Mouse (Mus musculus) heart, adult 2 months (tissue): ENCODE data around the gene Cd276. TPM values are rescaled to one million over a fixed set of nuclear protein-coding genes. Genes with fewer than 3 reads are reported as not detected.

Experiments used
- DNase-seq, 2 experiments: peaks; one replicate each; pipeline ENCODE4 v3.0.0; 2021
- H3K27ac ChIP-seq: fragments of 200-600 bp; 2 replicates; pipeline ENCODE4 v1.8.1; 2022
- H3K27me3 ChIP-seq: fragments of 200-500 bp; 2 replicates; pipeline ENCODE4 v1.6.1; 2012; ENCODE audit warnings: mild to moderate bottlenecking, low read length, inconsistent platforms, mixed read lengths; ENCODE audit not compliant: control insufficient read depth, insufficient read depth
- H3K36me3 ChIP-seq: fragments of 200-500 bp; 2 replicates; pipeline ENCODE4 v1.6.1; 2012; ENCODE audit warnings: low read length, inconsistent platforms; ENCODE audit not compliant: control insufficient read depth, insufficient read depth
- H3K4me1 ChIP-seq: fragments of 200-500 bp; 2 replicates; pipeline ENCODE4 v1.6.1; 2011; ENCODE audit warnings: low read length; ENCODE audit not compliant: control insufficient read depth, insufficient read depth
- H3K4me3 ChIP-seq: fragments of 200-600 bp; 2 replicates; pipeline ENCODE4 v1.8.1; 2022
- H3K79me2 ChIP-seq: fragments of 200-500 bp; replicated peaks from 2 replicates; pipeline ENCODE4 v1.6.1; 2012; ENCODE audit warnings: mild to moderate bottlenecking, inconsistent platforms, low read length, moderate library complexity, mixed read lengths; ENCODE audit not compliant: control insufficient read depth, insufficient read depth
- H3K9ac ChIP-seq: fragments of 200-500 bp; 2 replicates; pipeline ENCODE4 v1.6.1; 2012; ENCODE audit warnings: low read depth, mild to moderate bottlenecking, control low read depth, inconsistent platforms, low read length, mixed read lengths
- CTCF ChIP-seq: fragments of 200-600 bp; IDR thresholded peaks from 2 replicates; pipeline ENCODE4 v1.8.1; 2022; ENCODE audit warnings: antibody characterized with exemption, mild to moderate bottlenecking, moderate library complexity
- EP300 ChIP-seq: fragments of 200-500 bp; IDR thresholded peaks from 2 replicates; pipeline ENCODE4 v1.6.1; 2011; ENCODE audit warnings: low read depth, low read length, control low read depth; ENCODE audit not compliant: insufficient read depth
- POLR2A ChIP-seq: fragments of 200-500 bp; IDR thresholded peaks from 2 replicates; pipeline ENCODE4 v1.6.1; 2011; ENCODE audit warnings: mild to moderate bottlenecking, low read depth, low read length, control low read depth; ENCODE audit not compliant: insufficient read depth
- WGBS: fragments of 180-500 bp; shearing (Covaris S2); methylation state at CpG from one replicate; pipeline ENCODE4 v1.1.7; 2018; 5-methylcytosine and 5-hydroxymethylcytosine counted together
- intact Hi-C: fragments of 180-260 bp; cut with DNase I; formaldehyde crosslinking; loops from one replicate; pipeline ENCODE4 v1.15.1; 2025
- polyA plus RNA-seq: library from polyadenylated mRNA; depleted of rRNA; stranded (reverse); fragments of >200 nt; gene quantifications from 2 replicates; pipeline ENCODE4 v1.2.3, GENCODE M21; 2012
- total RNA-seq, 2 experiments: library from RNA; stranded (reverse); gene quantifications; 2 replicates each; pipeline ENCODE4 v1.2.3; 2021

Gene Cd276
- total and polyA plus RNA-seq, 3 experiments = 7.1 to 10.0 (median 8.5) TPM

DNA sequence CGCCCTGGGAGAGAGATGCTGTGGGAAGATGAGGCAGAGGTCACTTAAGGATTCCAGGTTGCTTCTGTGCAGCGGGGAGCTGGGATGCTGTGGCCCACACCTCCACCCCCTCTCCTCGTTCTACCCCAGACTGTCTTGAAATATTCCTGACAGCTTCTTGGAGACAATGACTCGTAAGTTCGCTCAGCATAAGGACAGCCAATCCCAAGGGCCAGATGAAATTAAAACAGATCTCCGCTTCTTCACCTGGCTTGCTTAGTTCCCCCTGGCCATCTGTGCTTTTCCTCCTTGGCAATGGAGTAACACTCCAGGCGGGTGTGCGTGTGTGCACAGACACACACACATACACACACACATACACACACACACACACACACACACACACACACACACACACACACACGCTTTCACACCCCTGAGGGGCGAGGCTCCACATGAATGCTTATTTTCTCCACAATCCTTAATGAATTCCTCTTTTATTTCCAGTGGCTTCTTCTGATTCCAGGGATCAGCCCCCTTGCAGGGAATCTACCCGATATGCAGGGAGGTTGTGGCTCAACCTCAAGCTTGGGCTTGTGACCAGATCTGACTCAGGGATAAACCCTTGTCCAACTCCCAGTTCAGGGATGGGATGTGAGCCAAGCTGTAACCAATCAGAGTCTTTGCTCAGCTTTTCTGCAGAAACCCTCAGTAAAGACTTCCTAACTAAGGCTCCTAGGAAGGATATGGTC, 8.4 kb downstream of the Cd276 start:
- 74% methylated on average over 11 of the region's 11 CpGs for WGBS
- H3K4me3 ChIP-seq = no peak overlapping the region
- H3K79me2 ChIP-seq = no peaks in the 10 kb centered on the region
- H3K9ac ChIP-seq = no peak overlapping the region
- TF ChIP-seq POLR2A = no peak
- no peak for TF ChIP-seq CTCF
- no peak for TF ChIP-seq EP300
- no peak overlapping the region for H3K27ac ChIP-seq
- H3K27me3 ChIP-seq = no peaks in the 10 kb centered on the region
- intact Hi-C loops = no loop called here
- no peaks in the 10 kb centered on the region for H3K36me3 ChIP-seq
- peak in 1 of 2 experiments; percentile 32 for DNase-seq
- peaks cover 4% of the 10 kb centered on the region for H3K4me1 ChIP-seq

DNA sequence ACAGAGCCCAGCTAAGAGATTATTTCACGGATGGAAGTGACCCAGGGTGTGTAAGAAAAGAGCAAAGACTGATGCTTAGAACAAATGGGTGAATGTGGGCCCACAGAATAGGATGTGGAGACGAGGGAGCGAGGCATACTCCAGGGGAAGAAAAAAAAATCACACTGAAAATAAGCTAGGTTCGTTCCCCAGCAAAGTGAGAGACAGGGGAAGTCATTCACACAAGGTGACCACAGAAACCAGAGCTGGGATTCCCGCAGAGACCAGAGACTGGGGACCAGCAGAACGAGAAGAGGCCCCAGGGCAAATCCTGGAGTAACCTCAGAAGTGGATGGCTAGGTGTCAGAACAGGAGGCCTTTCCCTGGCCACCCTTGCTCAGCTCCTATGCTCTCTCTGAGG, 9.8 kb downstream of the Cd276 start:
- no peak overlapping the region for H3K9ac ChIP-seq
- peak overlapping the region; percentile 55 for H3K27ac ChIP-seq
- H3K4me1 ChIP-seq = peaks cover 6% of the 10 kb centered on the region
- no peak for DNase-seq
- no peaks in the 10 kb centered on the region for H3K79me2 ChIP-seq
- WGBS = 71% methylated on average over 6 of the region's 6 CpGs
- intact Hi-C loops = no loop called here
- TF ChIP-seq POLR2A (no peak), CTCF (no peak), EP300 (no peak)
- no peaks in the 10 kb centered on the region for H3K27me3 ChIP-seq
- H3K36me3 ChIP-seq = no peaks in the 10 kb centered on the region
- no peak overlapping the region for H3K4me3 ChIP-seq

DNA sequence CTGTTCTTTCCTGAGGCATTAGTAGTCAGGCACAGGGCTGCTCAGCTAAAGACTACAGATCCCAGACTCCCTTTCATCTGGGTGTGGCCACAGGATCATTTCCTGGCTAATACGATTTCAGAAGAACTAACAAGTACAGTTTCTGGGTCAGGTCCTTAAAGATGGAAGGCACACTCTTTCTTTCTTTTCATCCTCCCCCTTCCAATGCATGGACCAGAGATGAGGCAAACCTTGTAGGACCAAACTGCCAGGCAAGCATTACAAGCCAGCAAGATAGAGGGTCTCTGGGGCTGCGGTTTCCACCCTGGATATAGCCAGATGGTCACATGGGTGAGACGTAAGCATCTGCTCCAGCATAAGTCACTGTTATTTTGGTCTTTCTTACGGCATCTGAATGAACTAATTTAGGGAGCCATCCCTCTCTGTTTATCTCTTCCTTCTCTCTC, 10.3 kb downstream of the Cd276 start:
- peaks cover 6% of the 10 kb centered on the region for H3K4me1 ChIP-seq
- no peaks in the 10 kb centered on the region for H3K27me3 ChIP-seq
- DNase-seq = peak; percentile 38 to 39
- intact Hi-C loops = loop anchor here (5.0 kb wide), 1 partner anchor 327 kb away; no protein-coding TSS in a partner anchor
- no peaks in the 10 kb centered on the region for H3K36me3 ChIP-seq
- H3K4me3 ChIP-seq = peak overlapping the region; percentile 27
- H3K27ac ChIP-seq = peak overlapping the region; percentile 55
- TF ChIP-seq POLR2A = peak; percentile 58; the same call in 1 of the 2 replicates
- no peak for TF ChIP-seq CTCF
- 39% methylated on average over 4 of the region's 4 CpGs for WGBS
- H3K79me2 ChIP-seq = no peaks in the 10 kb centered on the region
- H3K9ac ChIP-seq = peak overlapping the region; percentile 39; the same call in 1 of the 2 replicates

DNA sequence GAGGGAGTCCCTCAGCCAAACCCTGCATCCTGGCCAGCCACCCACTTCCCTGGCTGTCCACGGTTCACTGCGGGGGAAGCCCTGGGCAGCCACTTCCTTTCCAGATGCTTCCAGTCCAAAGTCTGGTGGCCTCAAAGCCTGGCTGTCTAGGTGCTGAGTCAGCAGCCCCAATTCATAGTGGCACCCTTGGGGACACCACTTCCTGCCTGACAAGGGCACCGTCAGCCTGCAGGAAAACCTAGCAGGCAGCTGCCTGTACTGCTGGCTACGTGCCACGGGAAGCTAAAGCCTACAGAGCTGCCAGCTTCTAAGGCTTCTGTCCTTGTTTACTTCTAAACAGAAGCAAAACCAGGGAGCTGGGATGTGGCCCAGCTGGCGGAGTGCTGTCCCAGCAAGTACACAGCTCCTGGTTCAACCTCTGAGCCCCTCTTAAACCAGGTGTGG, 13.3 kb downstream of the Cd276 start:
- no peaks in the 10 kb centered on the region for H3K27me3 ChIP-seq
- peak; percentile 78 to 85 for DNase-seq
- WGBS = 3% methylated on average over 6 of the region's 6 CpGs
- H3K4me1 ChIP-seq = peaks cover 6% of the 10 kb centered on the region
- 0 out of 2 replicates have a peak, but pooled peaks have one; percentile 56 for TF ChIP-seq EP300
- no peak for TF ChIP-seq CTCF
- no peak overlapping the region for H3K9ac ChIP-seq
- H3K4me3 ChIP-seq = no peak overlapping the region
- no peaks in the 10 kb centered on the region for H3K79me2 ChIP-seq
- no peaks in the 10 kb centered on the region for H3K36me3 ChIP-seq
- intact Hi-C loops = loop anchor here (2.0 to 5.0 kb wide), 3 partner anchors 19 to 387 kb away; no protein-coding TSS in a partner anchor
- peak overlapping the region; percentile 73 for H3K27ac ChIP-seq

DNA sequence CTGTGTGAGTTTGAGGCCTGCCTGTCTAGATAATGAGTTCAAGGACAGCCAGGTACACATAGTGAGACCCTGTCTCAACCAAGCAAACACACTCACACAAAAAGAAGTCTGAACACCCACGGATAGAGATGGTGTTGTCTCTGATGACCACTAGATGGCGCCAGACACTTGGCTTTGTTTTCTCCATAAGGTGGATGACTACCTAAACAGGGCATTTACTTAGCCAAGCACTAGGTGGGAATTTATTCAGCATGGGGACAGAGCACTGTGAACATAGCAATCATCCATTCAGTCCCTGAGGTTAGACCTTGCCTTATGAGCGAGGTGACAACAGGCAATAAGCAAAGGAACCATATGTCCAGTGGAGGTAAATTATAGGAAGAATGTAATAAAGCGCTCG, 15.4 kb downstream of the Cd276 start:
- WGBS = 50% methylated on average over 5 of the region's 5 CpGs
- TF ChIP-seq POLR2A = no peak
- peak; percentile 98 for TF ChIP-seq CTCF
- Histone ChIP-seq H3K9ac (no peak overlapping the region), H3K4me3 (no peak overlapping the region), H3K79me2 (no peaks in the 10 kb centered on the region), H3K27ac (no peak overlapping the region), H3K36me3 (no peaks in the 10 kb centered on the region), H3K27me3 (no peaks in the 10 kb centered on the region), H3K4me1 (peaks cover 6% of the 10 kb centered on the region)
- intact Hi-C loops = loop anchor here (1.0 to 5.0 kb wide), 5 partner anchors 21 to 389 kb away; no protein-coding TSS in a partner anchor
- DNase-seq = peak; percentile 37 to 51

DNA sequence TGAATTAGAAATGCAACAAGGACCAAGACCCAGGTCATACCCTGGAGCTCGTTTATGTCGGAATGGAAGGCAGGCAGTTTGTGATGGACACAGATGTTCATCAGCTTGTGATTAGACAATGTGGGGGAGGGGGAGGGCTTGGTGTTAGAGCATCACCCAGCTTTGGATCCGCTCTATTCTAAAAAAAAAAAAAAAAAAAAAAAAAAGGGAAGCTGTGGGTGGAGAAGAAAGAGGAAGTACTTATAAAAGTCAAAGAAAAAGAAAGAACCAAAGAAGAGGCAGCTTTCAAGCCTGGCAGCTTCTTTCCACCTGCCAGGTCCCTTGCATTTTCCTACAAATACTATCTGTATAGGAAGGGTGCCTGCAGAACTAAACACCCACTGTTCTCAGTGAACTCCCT, 17.5 kb downstream of the Cd276 start:
- TF ChIP-seq CTCF = no peak
- TF ChIP-seq POLR2A = no peak
- TF ChIP-seq EP300 = no peak
- H3K4me1 ChIP-seq = peaks cover 6% of the 10 kb centered on the region
- 74% methylated on average over 3 of the region's 3 CpGs for WGBS
- no peaks in the 10 kb centered on the region for H3K27me3 ChIP-seq
- no peak overlapping the region for H3K9ac ChIP-seq
- intact Hi-C loops = no loop called here
- H3K4me3 ChIP-seq = no peak overlapping the region
- no peak for DNase-seq
- H3K27ac ChIP-seq = no peak overlapping the region
- H3K79me2 ChIP-seq = no peaks in the 10 kb centered on the region
- H3K36me3 ChIP-seq = no peaks in the 10 kb centered on the region
